Mouse (Mus musculus): ENCODE measurements around the gene Npdc1.

DNA sequence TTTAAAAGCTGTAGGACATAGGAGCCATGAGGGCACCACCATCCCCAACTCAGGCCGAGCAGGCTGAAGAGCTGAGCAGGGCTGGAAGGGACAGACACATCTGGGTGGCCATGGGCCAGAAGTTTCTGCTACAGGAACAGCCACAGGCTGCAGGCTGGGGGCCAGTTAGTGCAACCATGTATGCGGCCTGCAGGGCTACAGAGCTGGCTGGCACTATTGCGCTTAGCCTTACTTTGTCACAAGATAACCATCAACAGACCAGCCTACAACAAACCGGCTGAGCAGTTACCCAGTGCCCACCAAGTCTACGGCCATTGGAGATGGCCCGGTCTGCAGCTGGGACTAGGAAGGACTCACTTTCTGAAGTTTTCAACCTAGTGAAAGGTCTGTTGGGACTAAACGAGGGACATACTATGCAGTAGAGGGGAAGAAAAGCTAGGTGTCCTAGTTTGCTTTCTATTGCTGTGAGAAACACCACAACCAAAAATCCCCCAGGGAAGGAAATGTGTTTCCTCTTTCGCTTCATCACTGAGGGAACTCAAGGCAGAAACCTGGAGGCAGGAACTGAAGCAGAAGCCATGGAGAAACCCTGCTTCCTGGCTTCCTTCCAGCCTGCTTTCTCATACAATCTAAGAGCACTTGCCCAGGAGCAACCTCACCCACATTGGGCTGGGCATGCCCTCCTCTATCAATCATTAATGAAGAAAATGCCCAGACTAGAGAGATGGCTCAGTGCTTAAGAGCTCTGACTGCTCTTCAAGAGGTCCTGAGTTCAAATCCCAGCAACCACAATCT lies 51.9 kb downstream of the Npdc1 start:
- TF ChIP-seq CTCF (IDR thresholded peaks at IDR 0.05) (no peak), EP300 (IDR thresholded peaks at IDR 0.05) (no peak)
